Mouse (Mus musculus) cerebellum, adult 11 months (tissue): ENCODE data around the gene Rnf126.

ENCODE experiments used
- DNase-seq: peaks from one replicate; pipeline ENCODE4 v3.0.0; 2022

Gene Rnf126

DNA sequence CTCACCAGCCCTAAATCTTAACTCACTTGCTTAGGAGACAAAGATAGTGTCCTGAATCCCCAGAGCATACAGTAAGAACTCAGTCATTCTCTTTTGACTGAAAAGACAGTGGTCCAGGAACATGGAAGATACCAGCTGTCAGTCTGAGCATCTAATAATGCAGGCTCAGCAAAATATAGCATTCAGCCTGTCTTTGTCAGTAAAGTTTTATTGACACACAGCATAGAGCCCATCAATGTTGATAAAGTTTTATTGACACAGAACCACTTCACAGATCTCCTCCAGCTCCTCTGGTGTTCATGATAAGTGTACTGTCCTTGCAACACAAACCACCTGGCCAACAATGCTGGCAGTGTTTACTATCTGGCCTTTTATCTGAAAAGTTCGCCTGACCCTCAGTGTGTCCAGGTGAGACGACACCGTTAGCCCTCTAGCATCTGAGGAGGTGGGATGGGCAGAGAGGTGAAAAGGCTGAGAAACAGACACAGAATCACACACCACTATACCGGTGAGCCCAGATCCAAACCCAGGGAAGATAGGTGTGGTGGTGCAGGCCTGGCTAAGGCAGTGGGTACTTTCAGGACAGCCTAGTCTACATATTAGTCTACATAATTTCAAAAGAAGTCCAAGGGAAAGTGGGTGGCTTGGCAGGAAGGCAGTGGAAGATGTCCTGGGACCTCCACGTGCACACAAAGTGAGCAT lies 25.7 kb upstream of the Rnf126 start:
- no peak for DNase-seq

DNA sequence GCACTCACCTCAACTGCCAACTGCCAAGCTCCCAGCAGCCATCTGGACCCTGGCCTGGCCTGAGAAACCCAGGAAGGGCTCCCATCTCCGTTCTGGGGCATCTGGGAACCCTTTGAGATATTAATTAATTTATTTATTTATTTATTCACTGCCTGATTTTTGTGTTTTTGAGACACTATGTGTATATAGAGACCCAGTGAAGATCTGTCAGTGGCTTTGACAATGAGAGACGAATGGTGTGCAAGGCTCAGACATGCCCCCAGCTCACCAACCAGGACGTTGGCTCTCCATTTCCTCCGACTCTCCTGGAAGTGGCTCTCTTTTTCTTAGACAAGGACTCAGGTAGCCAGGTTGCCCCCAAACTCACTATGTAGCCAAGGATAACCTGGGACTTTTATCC lies 24.1 kb upstream of the Rnf126 start, which contains the start of gene Prss57:
Gene Prss57 (minus strand): TSS at position 101 of the 400 bp plus-strand sequence.
- DNase-seq: no peak

DNA sequence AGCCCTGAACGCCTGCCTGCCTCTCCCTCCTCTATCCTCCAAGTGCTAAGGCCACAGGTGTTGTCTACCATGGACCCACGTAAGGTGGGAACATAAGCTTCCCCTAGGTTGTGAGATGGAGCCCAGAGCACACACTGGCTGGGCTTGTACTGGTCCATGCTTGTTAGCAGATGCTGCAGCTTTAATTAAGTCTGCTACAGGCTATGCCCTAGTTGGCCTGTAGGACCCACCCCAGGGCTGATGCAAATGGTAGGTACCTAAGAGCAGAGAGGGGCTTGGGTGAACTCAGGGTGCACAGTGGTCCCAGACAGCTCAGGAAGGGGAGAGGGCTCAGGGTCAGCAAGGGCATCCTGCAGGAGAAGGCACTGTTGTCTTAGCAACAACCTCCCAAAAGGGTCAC lies 22.8 kb upstream of the Rnf126 start:
- DNase-seq: no peak

DNA sequence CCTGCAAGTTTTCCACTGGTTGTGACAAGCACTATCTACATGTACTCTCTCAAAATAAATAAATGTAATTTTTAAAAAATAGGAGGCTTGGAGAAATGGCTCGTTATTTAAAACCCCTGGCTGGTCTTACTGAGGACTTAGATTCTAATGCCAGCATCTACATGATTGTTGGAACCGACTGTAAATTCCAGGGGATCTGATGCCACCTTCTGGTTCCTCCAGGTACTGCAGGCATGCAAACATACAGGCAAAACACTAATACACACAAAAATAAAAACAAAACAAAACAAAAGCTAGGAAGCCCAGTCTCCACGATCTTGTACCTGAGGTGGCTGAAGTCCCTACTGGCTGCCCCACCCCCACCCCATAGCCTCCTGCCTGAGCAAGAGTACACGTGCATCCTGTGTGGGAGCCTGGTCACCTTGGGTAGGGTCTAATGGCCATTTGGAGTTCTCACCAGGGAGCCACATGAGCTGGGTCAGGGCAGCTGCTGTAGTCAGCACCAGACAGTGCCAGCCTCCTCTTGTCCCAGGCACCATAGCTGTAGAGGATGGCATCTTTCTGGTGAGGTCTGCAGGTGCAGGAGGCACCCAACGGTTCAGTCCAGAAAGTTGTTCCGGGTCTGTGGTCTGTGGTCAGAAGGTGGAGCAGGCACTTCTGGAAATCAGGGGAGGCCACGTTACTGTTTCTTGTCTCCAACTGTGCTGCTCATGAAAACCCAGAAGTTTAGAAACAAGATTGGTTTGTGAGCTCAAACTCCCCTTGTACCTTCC lies 21.8 kb upstream of the Rnf126 start:
- peak; percentile 75 for DNase-seq

DNA sequence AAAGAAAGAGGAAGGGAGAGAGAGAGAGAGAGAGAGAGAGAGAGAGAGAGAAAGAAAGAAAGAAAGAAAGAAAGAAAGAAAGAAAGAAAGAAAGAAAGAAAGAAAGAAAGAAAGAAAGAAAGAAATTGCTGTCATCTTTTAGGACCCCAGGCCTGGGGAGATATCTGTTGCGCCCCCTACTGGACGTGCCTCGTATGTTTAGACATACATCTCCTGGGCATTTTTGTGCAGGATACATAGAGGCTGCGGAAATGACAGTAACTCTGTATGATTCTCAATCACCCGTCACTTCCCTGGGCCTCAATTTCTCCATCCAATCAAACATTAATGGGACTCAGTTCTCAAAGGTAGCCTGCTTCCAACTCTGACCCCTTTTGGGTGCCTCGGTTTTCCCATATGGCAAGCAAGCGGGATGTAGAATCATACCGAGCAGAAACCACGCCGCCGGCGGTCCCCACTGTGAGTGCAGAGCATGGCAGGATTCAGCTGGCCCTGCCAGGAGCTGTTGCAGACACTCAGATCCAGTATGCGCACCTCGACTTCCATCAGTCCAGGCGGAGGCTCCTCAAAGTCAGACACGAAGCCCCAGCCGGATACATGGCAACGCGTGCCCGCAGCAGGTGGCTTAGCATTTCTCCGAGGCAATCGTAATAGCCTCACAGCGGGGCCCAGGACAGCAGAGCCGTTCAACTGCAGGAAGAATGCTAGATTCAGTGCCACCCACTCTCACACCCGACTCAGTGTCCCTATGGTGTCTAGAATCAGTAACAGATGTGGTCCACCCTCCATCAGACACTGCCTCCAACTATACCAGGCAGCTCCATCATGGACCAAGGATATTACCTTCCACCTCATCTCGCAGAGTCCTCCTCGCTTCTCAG lies 17.4 kb upstream of the Rnf126 start:
- peak; percentile 12 for DNase-seq

DNA sequence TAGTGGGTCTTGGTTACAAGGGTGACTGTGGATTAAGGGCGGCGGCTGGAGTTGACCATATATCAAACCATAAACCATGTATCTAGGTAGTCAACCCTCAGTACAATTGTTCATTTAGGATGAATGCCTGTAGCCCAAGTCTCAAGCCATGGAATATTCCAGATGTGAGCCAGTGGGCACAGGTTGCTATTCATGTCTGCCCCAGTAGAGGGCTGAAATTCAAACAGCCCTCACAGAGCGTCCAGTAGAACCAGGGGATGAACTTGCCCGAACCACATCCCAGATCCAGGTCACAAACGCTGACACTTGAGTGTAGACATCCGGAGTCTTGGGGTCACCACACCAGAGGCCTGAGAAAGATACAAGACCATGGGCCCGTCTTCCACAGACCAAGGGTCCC lies 16.3 kb upstream of the Rnf126 start:
- no peak for DNase-seq

DNA sequence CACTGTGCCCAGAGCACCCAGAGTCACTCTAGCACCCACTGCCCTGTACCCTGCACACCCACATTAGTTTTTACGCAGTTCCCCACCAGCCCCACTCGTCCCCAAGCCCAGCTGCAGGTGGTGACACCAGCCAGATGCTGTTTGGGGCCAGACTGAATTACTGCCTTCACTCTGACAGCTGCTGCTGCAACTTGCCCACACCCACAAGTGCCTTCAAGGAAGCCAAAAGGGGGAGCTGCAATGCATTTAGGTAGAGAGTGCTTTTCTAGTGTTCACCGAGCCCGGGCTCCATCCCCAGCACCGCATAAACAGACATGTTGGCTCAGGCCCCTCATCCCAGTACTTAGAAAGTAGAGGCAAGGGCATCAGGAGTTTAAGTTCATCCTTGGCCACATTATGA lies 15.2 kb upstream of the Rnf126 start:
- no peak for DNase-seq

DNA sequence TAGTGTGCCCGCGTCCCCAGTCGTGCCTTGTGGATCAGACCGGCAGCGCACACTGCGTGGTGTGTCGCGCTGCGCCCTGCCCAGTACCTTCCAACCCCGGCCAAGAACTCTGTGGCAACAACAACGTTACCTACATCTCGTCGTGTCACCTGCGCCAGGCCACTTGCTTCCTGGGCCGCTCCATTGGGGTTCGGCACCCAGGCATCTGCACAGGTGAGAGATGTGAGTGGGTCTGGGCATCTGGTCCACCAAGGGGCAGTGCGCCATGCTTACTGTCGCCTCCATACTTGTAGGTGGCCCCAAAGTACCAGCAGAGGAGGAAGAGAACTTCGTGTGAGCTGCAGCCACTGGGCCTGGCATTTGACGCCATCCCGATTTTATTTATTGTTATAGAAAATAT lies 14.4 kb upstream of the Rnf126 start:
- DNase-seq: no peak

DNA sequence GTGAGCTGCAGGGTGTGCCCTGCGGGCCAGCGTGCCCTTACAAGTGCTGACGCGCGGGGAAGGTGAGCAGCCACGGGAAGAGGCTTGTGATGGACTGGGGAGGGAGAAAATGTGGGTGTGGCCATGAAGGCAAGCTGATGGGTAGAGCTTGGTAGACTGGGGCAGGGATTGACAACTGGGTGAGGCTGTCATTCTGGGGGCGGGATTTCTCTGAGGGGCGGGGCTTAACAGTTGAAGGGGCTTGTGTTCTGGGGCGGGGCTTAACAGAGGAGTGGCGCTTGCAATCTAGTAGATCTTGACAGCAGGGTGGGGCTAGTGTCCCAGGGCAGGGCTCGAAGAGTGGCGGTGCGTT lies 13.9 kb upstream of the Rnf126 start:
- DNase-seq: no peak

DNA sequence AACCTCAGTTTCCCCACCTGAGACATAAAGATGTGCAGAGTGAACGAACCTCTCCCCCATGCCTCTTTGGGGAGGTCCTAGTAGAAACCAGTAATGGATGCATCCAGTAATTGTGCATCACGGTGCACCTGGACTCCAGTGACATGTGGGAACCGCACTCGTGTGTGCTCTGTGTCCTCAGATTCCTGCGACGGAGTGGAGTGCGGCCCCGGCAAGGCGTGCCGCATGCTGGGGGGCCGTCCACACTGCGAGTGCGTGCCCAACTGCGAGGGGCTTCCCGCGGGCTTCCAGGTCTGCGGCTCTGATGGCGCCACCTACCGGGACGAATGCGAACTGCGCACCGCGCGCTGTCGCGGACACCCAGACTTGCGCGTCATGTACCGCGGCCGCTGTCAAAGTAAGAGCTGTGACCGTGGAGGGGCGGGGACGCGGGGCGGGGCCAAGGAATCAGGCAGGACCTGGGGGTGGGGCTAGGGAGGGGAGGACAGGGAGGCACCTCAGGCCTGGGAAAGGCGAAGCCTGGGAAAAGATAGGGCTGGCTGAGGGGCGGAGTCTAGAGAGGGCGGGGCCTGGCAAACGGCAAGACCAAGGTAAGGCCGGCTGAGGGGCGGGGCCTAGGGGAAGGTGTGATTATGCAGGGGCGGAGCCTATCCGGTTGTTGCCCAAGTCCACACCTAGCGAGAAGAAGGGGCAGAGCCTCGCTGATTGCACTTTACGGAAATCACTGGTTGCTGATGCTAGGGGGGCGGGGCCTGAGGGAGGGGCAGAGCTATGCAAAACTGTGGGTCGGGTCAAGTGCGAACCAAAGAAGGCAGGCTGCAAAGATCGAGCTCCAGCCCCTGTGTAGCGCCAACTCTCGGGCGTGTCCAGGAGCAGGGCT lies 13.3 kb upstream of the Rnf126 start:
- peak; percentile 98 for DNase-seq

DNA sequence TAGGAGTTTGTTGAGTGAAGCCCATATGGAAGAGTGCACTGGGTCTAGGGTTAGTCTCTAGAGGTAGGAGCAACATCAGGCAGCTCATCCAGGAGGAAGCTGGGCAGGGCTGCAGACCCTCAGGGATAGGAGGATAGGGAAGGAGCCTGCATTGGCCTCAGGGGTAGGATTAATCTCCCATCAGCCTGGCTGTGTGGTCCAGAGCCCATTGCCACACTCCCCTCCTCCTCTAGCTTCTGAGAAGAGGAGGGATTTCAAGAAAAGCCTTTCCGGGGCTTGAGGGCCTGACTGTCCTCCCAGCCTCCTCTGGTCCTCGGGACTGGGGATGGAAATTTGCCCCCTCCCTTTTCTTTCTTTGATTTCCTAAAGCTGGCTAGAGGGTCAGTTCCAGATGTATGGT lies 12.4 kb upstream of the Rnf126 start:
- DNase-seq: no peak

DNA sequence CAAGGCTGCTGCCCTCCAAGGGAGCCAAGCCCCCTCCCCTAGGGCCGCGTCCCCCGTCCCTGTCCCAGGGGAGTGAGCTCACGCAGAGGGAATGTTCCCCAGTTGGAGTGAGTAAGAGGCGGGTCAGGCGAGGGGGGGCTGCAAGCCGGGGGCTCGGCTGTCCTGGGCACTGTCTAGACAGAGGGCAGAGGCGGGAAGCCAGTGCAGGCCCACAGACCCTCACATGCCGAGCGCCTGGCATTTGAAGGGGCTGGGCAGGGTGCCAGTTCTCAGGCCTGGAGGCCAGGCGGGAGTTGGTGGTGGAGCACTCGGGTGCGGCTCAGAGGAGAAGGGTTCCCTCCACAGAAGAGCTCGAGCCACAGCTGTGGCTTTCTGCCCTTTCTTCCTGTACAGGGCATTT lies 11.3 kb upstream of the Rnf126 start:
- no peak for DNase-seq

DNA sequence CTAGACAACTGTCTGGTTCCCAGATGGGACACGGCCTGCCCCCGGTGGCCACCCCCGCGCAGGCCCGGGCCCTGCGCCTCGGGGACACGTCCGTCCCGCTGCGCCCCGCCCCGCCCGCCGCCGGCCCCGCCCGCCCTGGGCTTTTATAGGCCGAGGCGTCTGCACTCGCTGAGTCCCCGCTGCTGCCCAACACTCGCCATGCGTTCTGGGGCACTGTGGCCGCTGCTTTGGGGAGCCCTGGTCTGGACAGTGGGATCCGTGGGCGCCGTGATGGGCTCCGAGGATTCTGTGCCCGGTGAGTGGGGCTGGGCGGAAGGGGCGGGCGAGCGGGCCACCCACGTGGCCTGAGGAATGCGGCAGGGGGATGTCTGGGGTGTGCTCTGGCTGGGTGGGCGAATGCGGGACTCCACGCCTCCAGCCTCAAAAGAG lies 10.4 kb upstream of the Rnf126 start, which contains the start of gene Fstl3:
Gene Fstl3 (plus strand): TSS at position 170 of the 429 bp plus-strand sequence.
- no peak for DNase-seq

DNA sequence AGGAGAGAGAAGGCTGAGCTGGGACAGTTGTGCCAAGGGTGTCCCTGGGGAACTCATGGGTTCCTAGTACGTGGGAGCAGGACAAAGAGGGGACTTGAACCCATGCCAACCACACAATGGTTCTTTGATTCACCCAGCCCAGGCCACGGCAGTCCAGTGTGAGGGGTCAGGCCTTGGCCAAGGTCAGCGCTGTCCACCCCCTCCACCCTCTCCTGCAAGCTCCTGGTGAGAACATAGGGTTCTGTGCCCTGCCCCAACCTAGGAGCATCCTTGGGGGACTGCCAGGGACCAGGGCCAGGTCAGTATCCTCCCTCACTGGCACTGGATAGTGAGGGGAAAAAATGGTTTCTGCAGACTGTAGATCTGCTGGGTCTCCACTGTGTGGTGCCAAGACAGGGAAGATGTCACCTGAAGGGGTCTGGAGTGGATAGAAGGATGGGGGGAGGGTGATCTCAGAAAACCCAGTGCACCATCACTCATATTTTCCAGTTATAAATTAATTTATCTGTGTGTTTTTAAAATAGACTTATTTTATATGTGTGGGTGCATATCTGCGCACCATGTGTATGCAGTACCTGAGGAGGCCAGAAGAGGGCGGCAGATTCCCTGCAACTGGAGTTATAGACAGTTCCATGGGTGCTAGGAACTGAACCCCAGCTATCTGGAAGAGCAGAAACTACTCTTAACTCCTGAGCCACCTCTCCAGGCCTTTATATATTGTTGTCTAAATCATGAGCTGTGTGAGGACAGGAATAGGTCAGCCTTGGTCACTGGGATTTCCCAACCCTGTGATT lies 7.9 kb upstream of the Rnf126 start:
- no peak for DNase-seq

DNA sequence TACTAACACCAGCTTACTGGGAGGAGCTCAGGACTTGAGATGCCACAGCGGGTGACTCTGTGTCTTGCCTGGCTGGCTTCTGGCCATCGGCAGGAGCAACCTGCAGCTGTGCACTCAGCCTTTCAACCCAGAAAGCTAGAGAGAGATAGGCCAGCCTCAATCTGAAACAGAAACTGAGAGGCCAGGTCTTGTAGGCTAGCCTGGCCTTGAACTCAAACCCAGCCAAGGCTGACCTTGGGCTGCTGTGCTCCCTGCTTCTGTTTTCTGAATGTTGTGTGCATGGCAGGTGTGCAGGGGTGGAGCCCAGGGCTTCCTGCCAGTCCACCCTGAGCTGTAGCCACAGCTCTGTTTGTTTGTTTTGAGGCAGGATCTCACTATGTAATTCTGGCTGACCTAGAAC lies 6.5 kb upstream of the Rnf126 start:
- DNase-seq: no peak

DNA sequence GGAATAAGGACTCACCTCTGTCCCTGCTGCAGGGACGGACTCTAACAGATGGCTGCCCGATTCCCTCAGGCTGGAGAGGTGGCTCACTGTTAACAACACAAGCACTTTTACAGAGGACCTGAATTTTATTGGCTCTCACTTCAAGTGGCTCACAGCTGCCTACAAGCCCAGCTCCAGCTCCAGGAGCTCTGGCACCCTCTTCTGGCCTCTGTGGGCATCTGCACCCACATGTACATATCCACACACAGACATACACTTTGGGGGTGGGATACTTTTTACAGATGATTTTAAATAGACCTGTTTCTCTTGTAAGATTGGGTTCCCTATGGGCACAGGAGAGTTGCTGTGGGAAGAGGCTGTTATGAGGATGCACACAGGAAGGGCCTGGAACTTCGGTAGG lies 5.6 kb upstream of the Rnf126 start:
- no peak for DNase-seq

DNA sequence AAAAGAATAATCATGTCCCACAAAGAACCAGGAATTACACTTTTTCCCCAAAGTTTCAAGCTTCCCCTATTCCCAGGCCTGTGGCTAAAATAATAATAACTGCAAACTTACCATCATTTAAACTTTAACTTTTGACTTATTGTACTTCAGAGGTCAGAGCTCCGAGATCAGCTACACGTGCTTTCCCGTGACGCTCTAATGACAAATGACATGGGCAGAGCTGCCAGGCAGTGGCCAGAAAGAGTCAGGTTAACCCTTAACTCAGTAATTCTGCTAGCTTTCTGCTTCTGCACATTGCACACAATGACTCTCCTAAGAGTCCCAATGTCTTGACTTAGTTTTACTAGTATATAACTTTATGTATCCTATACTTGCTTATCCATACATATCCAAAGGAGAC lies 2.6 kb upstream of the Rnf126 start:
- no peak for DNase-seq

DNA sequence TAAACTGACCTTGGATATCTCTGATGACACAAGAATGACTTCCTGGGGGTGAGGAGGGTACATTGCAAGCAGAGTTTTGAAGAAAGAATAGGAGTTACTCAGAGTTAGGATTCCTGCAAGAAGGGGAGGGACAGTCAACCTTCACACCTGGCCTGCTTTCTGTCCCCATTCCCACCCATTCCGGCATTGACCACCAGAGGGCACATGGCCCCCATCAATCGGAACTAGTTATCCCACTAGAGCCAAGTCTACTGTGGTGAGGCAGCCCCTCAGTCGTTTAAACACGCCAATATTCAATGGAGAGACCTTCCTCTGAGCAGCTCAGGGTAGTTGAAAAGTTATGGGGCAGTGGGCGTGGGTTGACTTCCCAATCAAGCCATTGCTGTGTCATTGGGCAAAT lies 1.6 kb upstream of the Rnf126 start:
- peak; percentile 76 for DNase-seq

DNA sequence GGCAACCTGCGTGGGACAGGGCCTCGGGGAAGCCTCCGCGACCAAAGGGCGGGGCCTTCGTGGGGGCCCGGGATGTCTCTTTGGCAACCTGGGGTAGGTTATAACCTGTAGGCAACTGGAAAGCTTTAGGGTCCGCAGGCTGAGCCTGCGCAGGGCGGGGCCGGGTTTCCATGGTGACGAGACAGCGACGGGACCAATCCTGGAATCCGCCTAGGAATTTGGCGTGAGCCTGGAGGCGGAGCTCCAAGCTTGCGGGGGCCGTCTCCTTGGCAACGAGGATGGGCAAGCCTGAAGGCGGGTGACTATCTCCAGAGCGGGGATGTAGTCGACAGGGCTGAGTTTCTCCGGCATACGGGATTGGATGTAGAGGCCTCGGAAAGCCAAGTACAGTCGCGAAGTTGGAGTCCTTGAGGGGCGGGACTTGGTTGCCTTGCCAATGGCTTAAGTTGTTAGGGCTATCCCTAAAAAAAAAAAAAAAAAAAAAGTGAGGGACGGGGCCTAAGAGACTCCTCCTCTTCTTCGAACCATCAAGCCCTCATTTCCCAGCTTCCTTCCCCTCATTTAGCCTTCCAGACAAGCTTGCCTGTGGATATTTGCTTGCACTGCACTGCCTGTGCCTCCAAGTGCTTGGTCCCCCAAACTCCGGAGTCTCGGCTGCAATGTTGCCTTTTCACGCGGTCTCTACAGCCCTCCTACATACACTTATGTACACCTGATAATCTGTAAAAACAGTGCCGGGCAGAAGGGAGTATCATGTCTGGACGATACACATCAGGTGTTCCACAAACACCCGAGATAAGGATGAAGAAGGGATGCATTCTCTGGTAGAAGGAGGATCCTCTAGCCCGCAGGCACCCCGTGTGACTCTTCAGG lies 856 bp upstream of the Rnf126 start:
- DNase-seq: peak; percentile 92

DNA sequence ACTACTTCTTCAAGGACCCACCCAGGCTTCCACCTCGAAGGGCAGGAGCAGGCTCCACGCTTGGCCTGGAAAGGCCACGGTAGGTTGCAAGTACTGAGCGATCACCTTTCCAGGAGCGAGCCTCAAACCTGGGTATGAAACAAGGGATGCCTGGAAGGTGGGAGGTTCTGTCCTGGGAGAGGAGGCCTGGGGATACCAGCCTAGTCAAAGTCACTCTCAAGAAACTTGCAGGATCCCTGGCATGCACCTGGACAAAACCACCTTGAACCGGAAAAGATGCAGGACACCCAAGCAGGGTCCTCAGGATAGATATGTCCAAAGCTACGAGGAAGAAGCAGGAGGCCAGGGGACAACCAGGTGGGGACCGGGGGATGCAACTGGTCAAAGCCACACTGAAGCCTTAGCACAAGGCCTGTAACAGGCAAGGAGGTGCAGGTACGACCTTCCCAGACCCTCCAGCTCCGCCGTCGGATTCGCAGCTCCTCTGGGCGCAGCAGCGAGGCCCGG lies 698 bp downstream of the Rnf126 start:
- DNase-seq: no peak
